Mouse (Mus musculus): ENCODE measurements around the gene Ap4m1. TPM values are rescaled to one million over a fixed set of nuclear protein-coding genes. Genes with fewer than 3 reads are reported as not detected.

Ap4m1 gene
- 14.3 TPM for polyA plus RNA-seq (2015; fragmentation: Illumina TruSeq; extraction: RNeasy Lipid Tissue Mini Kit (QIAGEN cat#74804); ENCODE audit: insufficient read depth, low read depth, low replicate concordance)

DNA sequence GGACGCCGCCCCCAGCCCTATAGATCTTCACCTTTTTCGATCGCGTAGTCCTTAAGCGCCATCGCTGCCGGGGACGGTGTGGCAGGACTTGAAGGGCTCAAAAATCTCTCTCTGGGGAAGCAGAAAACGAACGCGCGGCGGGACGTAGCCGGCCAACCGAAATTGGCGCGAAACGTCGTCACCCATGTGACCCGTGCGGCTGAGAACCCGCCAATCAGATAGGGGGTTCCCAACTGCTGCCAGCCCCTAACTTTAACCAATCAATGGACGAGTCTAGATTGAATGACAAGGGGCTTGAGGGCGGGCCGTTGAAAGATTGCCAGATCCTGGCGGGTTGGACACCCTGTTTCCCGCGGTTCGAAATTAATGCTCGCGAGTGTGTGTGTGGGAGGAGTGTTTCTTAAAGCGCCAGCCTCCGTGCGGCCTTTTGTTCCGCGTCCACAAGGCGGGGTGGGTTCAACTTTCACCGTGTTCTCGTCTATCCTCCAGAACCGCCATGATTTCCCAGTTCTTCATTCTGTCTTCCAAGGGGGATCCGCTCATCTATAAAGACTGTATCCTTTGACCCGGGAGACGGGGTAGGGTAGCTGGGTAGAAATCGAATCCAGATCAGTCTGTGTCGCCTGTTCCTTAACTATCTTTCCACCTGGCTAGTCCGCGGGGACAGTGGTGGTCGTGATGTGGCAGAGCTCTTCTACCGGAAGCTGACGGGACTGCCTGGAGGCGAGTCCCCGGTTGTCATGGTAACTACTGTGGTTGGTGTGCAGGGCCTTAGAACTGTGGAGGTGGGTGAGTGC lies at the start of gene Ap4m1, which contains the start of gene Mcm7:
TSS of gene Ap4m1 (plus strand) at position 308 of the 797 bp plus-strand sequence.
TSS of gene Mcm7 (minus strand) at position 728 of the 797 bp plus-strand sequence.

DNA sequence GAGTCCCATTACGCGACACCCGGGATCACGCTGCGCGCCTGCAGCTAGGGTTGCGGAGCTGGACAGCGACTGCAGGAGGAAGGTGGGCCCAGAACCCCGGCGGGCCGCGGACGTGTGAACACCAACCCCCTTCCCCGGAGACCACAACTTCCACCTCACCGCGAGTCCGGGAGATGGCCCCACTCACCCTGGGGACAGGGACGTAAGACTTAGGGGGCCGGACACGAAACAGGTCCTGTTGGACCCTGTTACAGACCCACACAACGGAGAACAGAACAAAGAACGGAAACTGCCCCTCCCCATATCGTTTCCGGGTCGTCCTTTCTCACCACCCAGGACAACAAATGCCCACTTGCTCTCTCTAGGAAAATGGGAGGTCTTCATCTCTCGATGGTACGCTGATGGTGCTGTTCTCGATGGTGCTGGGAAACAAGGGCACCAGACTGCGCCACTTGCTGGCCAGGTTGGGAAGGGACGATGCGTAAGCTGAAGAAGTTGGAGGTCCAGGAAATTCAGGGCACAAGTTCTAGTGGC lies 16.3 kb upstream of the Ap4m1 start, which contains the start of gene Zfp113:
TSS of gene Zfp113 (minus strand) at position 302 of the 534 bp plus-strand sequence.

DNA sequence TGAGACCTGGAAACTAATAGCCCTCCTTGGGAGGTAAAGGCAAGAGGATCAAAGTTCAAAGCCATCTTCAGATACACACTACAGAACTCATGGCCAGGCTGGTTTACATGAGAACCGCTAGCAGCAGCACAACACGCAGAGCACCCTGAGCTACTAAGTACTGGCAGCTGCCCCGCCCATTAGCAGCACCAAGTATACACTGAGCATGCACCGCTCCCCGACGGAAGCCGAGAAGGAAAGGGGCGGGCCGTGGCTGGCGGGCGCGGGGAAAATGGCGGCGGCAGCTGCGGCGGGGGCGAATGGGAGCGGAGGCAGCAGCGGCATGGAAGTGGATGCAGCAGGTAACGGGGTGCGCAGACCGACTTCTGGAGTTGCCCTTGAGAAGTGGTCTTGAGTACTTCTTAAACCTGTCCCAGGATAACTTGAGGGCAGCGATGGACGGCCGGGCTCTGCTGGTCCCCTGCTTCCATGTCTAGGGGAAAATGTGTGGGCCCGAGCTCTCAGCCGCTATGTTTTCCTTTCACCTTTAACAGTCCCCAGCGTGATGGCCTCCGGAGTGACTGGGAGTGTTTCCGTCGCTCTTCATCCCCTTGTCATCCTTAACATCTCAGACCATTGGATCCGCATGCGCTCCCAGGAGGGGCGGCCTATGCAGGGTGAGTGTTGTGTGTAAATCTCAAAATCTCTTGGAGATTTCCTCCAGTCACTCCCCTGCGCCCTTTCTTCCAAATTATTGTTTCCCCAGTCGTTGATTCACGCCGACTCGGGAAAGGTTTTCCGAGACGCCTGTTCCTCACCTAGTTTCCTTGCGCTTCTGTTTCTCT lies 10.7 kb upstream of the Ap4m1 start, which contains the start of gene Cops6:
TSS of gene Cops6 (plus strand) at position 230 of the 824 bp plus-strand sequence.

DNA sequence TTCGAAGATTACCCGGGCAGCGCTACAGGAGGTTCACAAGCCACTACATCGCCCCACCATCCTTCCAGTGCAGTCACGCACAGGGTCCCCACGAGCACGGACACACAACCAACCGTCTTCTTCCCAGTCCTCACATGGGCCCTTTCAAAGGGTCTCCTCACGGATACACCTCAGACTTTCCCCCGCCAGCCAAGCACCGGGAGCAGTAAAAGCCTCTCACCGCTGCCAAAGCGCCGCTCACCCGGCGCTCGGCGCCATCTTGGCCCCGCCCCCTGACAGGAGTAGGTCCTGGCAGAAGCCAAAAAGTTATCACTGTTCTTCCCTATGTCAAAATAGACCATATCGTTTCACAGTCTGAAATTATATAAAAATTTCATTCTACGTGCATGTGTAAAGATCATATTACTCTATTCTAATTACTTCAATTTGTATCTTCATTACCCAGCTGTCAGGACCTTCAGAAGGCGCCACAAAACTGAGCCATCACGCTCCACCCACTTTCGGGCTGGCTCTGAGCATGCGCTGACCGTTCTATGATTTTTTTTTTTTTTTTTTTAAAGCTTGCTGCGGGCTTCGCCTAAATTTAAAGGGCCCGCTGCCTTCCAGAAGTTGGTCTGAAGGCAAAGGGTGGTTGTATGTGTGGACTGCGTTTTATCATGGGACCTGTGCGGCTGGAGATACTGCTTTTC lies 15.3 kb downstream of the Ap4m1 start, which contains the start of the genes Taf6 and Cnpy4:
TSS of gene Taf6 (minus strand) at position 502 of the 689 bp plus-strand sequence.
TSS of gene Cnpy4 (plus strand) at position 536 of the 689 bp plus-strand sequence.

DNA sequence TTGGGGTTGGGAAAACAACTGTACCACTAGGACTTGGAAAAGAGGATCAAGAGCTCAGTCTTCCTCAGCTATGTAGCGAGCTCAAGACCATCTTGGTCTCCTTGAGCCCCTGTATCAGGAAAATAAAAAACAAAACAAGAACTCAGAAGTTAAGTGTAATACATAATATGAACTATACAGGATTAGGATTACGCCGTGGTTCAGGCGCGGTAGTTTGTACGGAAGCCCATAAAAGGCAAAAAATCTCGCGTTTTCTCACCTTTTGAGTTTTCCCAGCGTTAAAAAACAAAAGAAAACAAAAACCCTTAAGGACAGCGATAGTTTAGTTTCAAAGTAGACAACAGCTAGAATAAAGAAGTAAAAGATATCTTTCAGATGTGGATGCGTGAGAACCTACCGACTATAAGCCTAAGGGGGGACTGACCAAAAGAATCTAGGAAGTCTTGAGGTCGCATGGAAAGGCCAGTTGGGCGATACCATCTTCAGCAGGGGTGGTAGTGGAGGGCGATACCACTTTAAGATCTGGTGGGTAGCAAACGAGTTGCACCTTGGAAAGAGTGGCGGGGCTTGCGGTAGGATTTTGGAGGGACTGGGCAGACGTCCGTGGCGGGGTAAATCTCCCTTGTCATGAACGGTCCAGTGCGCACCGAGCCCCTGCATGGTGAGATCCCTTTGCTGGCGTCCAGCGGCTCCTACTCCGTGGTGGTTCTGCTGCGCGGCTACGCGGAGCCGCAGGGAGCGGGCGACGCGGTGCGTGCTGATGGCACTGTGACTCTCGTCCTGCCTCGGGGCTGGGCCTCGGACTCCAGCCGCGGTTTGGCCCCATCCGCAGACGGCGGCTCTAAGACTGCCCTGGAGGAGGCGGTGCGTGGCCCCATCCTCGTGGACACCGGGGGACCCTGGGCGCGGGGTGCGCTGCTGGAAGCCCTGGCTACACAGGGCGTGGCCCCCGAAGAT lies 22.2 kb downstream of the Ap4m1 start, which contains the start of gene Mblac1:
TSS of gene Mblac1 (plus strand) at position 544 of the 957 bp plus-strand sequence.

DNA sequence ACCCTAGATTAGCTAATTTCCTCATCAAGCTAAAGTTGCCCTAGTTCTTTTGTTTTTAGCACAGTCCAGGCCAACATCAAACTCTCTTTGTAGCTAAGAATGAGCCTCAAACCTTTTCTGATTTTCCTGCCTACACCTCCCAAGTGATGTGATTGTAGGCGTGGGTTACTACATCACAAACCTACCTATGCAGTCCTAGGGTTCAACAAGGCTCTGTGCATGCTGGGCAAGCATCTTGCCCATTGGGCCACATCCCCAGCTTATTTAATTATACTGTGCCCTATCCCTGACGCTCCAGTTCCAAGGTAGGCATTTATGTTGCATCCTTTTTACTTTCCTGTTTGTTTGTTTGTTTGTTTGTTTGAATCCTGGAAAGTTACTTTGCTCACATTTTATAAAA lies 53.9 kb downstream of the Ap4m1 start, which contains the start of gene Nxpe5:
TSS of gene Nxpe5 (plus strand) at position 199 of the 400 bp plus-strand sequence.

Other genes with a start within 250 kb of the Ap4m1 start
- gene Gjc3, start 208.9 kb upstream of the Ap4m1 start, polyA plus RNA-seq (2015; fragmentation: Illumina TruSeq; extraction: RNeasy Lipid Tissue Mini Kit (QIAGEN cat#74804); ENCODE audit: insufficient read depth, low read depth, low replicate concordance), result not detected
- gene Azgp1, start 190.5 kb upstream of the Ap4m1 start, polyA plus RNA-seq (2015; fragmentation: Illumina TruSeq; extraction: RNeasy Lipid Tissue Mini Kit (QIAGEN cat#74804); ENCODE audit: insufficient read depth, low read depth, low replicate concordance), result 3.8 TPM
- not detected for gene Smok3a, start 150.7 kb upstream of the Ap4m1 start, polyA plus RNA-seq (2015; fragmentation: Illumina TruSeq; extraction: RNeasy Lipid Tissue Mini Kit (QIAGEN cat#74804); ENCODE audit: insufficient read depth, low read depth, low replicate concordance)
- gene Smok3b, start 150.6 kb upstream of the Ap4m1 start, polyA plus RNA-seq (2015; fragmentation: Illumina TruSeq; extraction: RNeasy Lipid Tissue Mini Kit (QIAGEN cat#74804); ENCODE audit: insufficient read depth, low read depth, low replicate concordance), result not detected
- not detected for gene Smok3c, start 118.8 kb upstream of the Ap4m1 start, polyA plus RNA-seq (2015; fragmentation: Illumina TruSeq; extraction: RNeasy Lipid Tissue Mini Kit (QIAGEN cat#74804); ENCODE audit: insufficient read depth, low read depth, low replicate concordance)
- 2.7 TPM for gene Zkscan1, start 86.9 kb upstream of the Ap4m1 start, polyA plus RNA-seq (2015; fragmentation: Illumina TruSeq; extraction: RNeasy Lipid Tissue Mini Kit (QIAGEN cat#74804); ENCODE audit: insufficient read depth, low read depth, low replicate concordance)
- gene Zscan21, start 55.1 kb upstream of the Ap4m1 start, polyA plus RNA-seq (2015; fragmentation: Illumina TruSeq; extraction: RNeasy Lipid Tissue Mini Kit (QIAGEN cat#74804); ENCODE audit: insufficient read depth, low read depth, low replicate concordance), result 4.1 TPM
- gene Zfp113, start 16.3 kb upstream of the Ap4m1 start, polyA plus RNA-seq (2015; fragmentation: Illumina TruSeq; extraction: RNeasy Lipid Tissue Mini Kit (QIAGEN cat#74804); ENCODE audit: insufficient read depth, low read depth, low replicate concordance), result 1.2 TPM
- gene Cops6, start 10.9 kb upstream of the Ap4m1 start, polyA plus RNA-seq (2015; fragmentation: Illumina TruSeq; extraction: RNeasy Lipid Tissue Mini Kit (QIAGEN cat#74804); ENCODE audit: insufficient read depth, low read depth, low replicate concordance), result 25.2 TPM
- 9.3 TPM for gene Mcm7, start 420 bp downstream of the Ap4m1 start, polyA plus RNA-seq (2015; fragmentation: Illumina TruSeq; extraction: RNeasy Lipid Tissue Mini Kit (QIAGEN cat#74804); ENCODE audit: insufficient read depth, low read depth, low replicate concordance)
- gene Taf6, start 15.4 kb downstream of the Ap4m1 start, polyA plus RNA-seq (2015; fragmentation: Illumina TruSeq; extraction: RNeasy Lipid Tissue Mini Kit (QIAGEN cat#74804); ENCODE audit: insufficient read depth, low read depth, low replicate concordance), result 7.8 TPM
- gene Cnpy4, start 15.5 kb downstream of the Ap4m1 start, polyA plus RNA-seq (2015; fragmentation: Illumina TruSeq; extraction: RNeasy Lipid Tissue Mini Kit (QIAGEN cat#74804); ENCODE audit: insufficient read depth, low read depth, low replicate concordance), result 5.6 TPM
- gene Mblac1, start 22.3 kb downstream of the Ap4m1 start, polyA plus RNA-seq (2015; fragmentation: Illumina TruSeq; extraction: RNeasy Lipid Tissue Mini Kit (QIAGEN cat#74804); ENCODE audit: insufficient read depth, low read depth, low replicate concordance), result not detected
- 0.44 TPM for gene Nxpe5, start 53.9 kb downstream of the Ap4m1 start, polyA plus RNA-seq (2015; fragmentation: Illumina TruSeq; extraction: RNeasy Lipid Tissue Mini Kit (QIAGEN cat#74804); ENCODE audit: insufficient read depth, low read depth, low replicate concordance)
- gene Lamtor4, start 83.5 kb downstream of the Ap4m1 start, polyA plus RNA-seq (2015; fragmentation: Illumina TruSeq; extraction: RNeasy Lipid Tissue Mini Kit (QIAGEN cat#74804); ENCODE audit: insufficient read depth, low read depth, low replicate concordance), result 18.8 TPM
- 24.9 TPM for gene BC037034, start 92.0 kb downstream of the Ap4m1 start, polyA plus RNA-seq (2015; fragmentation: Illumina TruSeq; extraction: RNeasy Lipid Tissue Mini Kit (QIAGEN cat#74804); ENCODE audit: insufficient read depth, low read depth, low replicate concordance)
- gene Gal3st4, start 100.8 kb downstream of the Ap4m1 start, polyA plus RNA-seq (2015; fragmentation: Illumina TruSeq; extraction: RNeasy Lipid Tissue Mini Kit (QIAGEN cat#74804); ENCODE audit: insufficient read depth, low read depth, low replicate concordance), result not detected
- gene Gm43720, start 108.0 kb downstream of the Ap4m1 start, polyA plus RNA-seq (2015; fragmentation: Illumina TruSeq; extraction: RNeasy Lipid Tissue Mini Kit (QIAGEN cat#74804); ENCODE audit: insufficient read depth, low read depth, low replicate concordance), result 0.22 TPM
- 0.41 TPM for gene Gpc2, start 108.0 kb downstream of the Ap4m1 start, polyA plus RNA-seq (2015; fragmentation: Illumina TruSeq; extraction: RNeasy Lipid Tissue Mini Kit (QIAGEN cat#74804); ENCODE audit: insufficient read depth, low read depth, low replicate concordance)
- not detected for gene Stag3, start 108.2 kb downstream of the Ap4m1 start, polyA plus RNA-seq (2015; fragmentation: Illumina TruSeq; extraction: RNeasy Lipid Tissue Mini Kit (QIAGEN cat#74804); ENCODE audit: insufficient read depth, low read depth, low replicate concordance)
- gene Pvrig, start 170.0 kb downstream of the Ap4m1 start, polyA plus RNA-seq (2015; fragmentation: Illumina TruSeq; extraction: RNeasy Lipid Tissue Mini Kit (QIAGEN cat#74804); ENCODE audit: insufficient read depth, low read depth, low replicate concordance), result not detected